Mouse (Mus musculus): ENCODE results near the gene Tspan4. TPM values are rescaled to one million over a fixed set of nuclear protein-coding genes. Genes with fewer than 3 reads are reported as not detected.

The Tspan4 gene
- polyA plus RNA-seq, 1 experiment from 2014 or later: 91.2 TPM

GRCm38 (mm10) chr7:141447110-141447991, 27.7 kb upstream of the Tspan4 start, which contains the start of gene Rplp2:
TSS of gene Rplp2 (plus strand) at chr7:141447370.
- 0% methylated on average over 63 of the region's 63 CpGs for WGBS
- Histone ChIP-seq H3K36me3 (ENCODE audit: control insufficient read depth, insufficient read depth, low read length) (peaks cover 22% of the 10 kb centered on the region), H3K4me3 (ENCODE audit: low read length) (peak within 1 kb of the TSS; percentile 73), H3K27ac (ENCODE audit: low read length) (peak within 1 kb of the TSS; percentile 91), H3K4me1 (replicated peaks; ENCODE audit: control insufficient read depth, insufficient read depth, low read length) (peaks cover 27% of the 10 kb centered on the region), H3K4me2 (ENCODE audit: low read depth, low read length) (peak within 1 kb of the TSS; percentile 84), H3K27me3 (ENCODE audit: control insufficient read depth, insufficient read depth, low read depth, low read length) (no peaks in the 10 kb centered on the region), H3K9me3 (ENCODE audit: control insufficient read depth, low read length) (no peaks in the 10 kb centered on the region), H3K9ac (ENCODE audit: low read length) (peak within 1 kb of the TSS; percentile 88)
- ATAC-seq (ENCODE audit: low read depth): peak; percentile 92

DNA sequence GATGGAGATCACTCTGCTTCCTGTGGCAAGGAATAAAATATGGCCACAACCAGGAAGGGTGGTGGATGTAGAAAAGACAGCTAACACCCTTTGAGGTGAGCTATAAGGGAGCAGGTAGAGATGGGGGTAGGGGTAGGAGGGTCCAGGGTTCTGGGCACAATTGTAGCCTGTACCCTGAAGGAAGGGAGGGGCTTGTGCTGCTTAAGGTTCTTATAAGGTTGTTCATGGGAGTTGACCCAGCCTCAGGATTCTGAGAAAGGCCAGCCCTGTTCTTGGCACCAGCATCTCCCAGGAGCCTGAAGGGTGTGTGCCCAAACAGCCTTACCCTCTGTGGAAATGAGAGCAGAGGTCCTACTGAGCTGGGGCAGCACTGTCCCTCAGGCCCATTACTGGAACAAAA, 23.1 kb upstream of the Tspan4 start:
- peaks cover 30% of the 10 kb centered on the region for H3K4me1 ChIP-seq (replicated peaks; ENCODE audit: control insufficient read depth, insufficient read depth, low read length)
- no peaks in the 10 kb centered on the region for H3K9me3 ChIP-seq (ENCODE audit: control insufficient read depth, low read length)
- H3K27me3 ChIP-seq (ENCODE audit: control insufficient read depth, insufficient read depth, low read depth, low read length): no peaks in the 10 kb centered on the region
- no peak overlapping the region for H3K27ac ChIP-seq (ENCODE audit: low read length)
- H3K4me2 ChIP-seq (ENCODE audit: low read depth, low read length): no peak overlapping the region
- ATAC-seq (ENCODE audit: low read depth): no peak
- no peak overlapping the region for H3K4me3 ChIP-seq (ENCODE audit: low read length)
- no peak overlapping the region for H3K9ac ChIP-seq (ENCODE audit: low read length)
- H3K36me3 ChIP-seq (ENCODE audit: control insufficient read depth, insufficient read depth, low read length): peaks cover 22% of the 10 kb centered on the region

- no peak overlapping the region for H3K9ac ChIP-seq (ENCODE audit: low read length)
- no peak overlapping the region for H3K27ac ChIP-seq (ENCODE audit: low read length)
- H3K4me1 ChIP-seq (replicated peaks; ENCODE audit: control insufficient read depth, insufficient read depth, low read length): peaks cover 24% of the 10 kb centered on the region
- H3K4me3 ChIP-seq (ENCODE audit: low read length): no peak overlapping the region
- no peaks in the 10 kb centered on the region for H3K27me3 ChIP-seq (ENCODE audit: control insufficient read depth, insufficient read depth, low read depth, low read length)
- WGBS: 52% methylated on average over 2 of the region's 2 CpGs
- no peaks in the 10 kb centered on the region for H3K9me3 ChIP-seq (ENCODE audit: control insufficient read depth, low read length)
- H3K36me3 ChIP-seq (ENCODE audit: control insufficient read depth, insufficient read depth, low read length): peaks cover 22% of the 10 kb centered on the region
- no peak overlapping the region for H3K4me2 ChIP-seq (ENCODE audit: low read depth, low read length)
- ATAC-seq (ENCODE audit: low read depth): no peak
These were observed 21.4 kb upstream of the Tspan4 start for GRCm38 (mm10) chr7:141453636-141454035.

GRCm38 (mm10) chr7:141454967-141455551, 20.0 kb upstream of the Tspan4 start, which contains the start of gene Pnpla2:
TSS of gene Pnpla2 (plus strand) at chr7:141455198.
- peak within 1 kb of the TSS; percentile 85 for H3K4me2 ChIP-seq (ENCODE audit: low read depth, low read length)
- H3K4me3 ChIP-seq (ENCODE audit: low read length): peak within 1 kb of the TSS; percentile 73
- H3K9me3 ChIP-seq (ENCODE audit: control insufficient read depth, low read length): no peaks in the 10 kb centered on the region
- WGBS: 0% methylated on average over 45 of the region's 45 CpGs
- H3K9ac ChIP-seq (ENCODE audit: low read length): peak within 1 kb of the TSS; percentile 78
- H3K4me1 ChIP-seq (replicated peaks; ENCODE audit: control insufficient read depth, insufficient read depth, low read length): peaks cover 20% of the 10 kb centered on the region
- H3K27ac ChIP-seq (ENCODE audit: low read length): peak within 1 kb of the TSS; percentile 86
- peaks cover 24% of the 10 kb centered on the region for H3K36me3 ChIP-seq (ENCODE audit: control insufficient read depth, insufficient read depth, low read length)
- peak; percentile 88 for ATAC-seq (ENCODE audit: low read depth)
- H3K27me3 ChIP-seq (ENCODE audit: control insufficient read depth, insufficient read depth, low read depth, low read length): no peaks in the 10 kb centered on the region

DNA sequence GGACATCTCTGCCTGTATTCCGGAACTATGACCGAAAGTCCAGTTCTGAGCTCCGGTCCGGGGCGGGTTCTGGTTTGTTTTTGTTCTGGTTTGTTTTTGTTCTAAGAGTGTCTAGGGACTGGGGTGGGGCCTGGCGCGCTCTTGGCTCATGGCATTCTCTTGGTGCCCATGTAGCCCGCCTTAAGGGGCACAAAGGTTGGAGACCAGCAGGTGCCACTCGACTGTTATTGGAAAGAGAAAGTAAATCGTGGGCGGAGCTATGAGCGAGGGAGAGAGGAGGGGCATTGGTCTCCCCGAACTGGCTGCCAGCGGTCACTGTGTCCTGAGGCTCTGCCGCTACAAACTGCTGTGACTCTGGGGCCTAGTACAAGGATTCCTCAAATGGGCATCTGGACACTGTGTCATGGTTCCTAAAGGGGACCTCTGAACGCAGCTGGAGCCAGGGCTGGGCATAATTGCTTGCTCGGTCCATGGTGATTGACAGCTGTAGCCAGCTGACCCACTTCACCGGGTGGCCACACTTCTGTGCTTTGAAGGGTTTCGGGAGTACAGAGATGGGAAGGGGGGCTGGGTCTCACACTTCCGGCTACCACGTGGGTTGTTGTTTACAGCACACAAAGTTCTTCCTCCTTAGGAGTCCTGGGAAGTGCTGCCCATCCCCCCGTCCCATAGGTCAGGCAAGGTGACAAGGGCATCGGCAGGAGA, 19.3 kb upstream of the Tspan4 start:
- Histone ChIP-seq H3K9ac (ENCODE audit: low read length) (peak overlapping the region; percentile 78), H3K4me3 (ENCODE audit: low read length) (peak overlapping the region; percentile 73), H3K27ac (ENCODE audit: low read length) (peak overlapping the region; percentile 86), H3K27me3 (ENCODE audit: control insufficient read depth, insufficient read depth, low read depth, low read length) (peaks cover 2% of the 10 kb centered on the region; the same call in 1 of the 2 replicates), H3K9me3 (ENCODE audit: control insufficient read depth, low read length) (no peaks in the 10 kb centered on the region), H3K36me3 (ENCODE audit: control insufficient read depth, insufficient read depth, low read length) (peaks cover 18% of the 10 kb centered on the region; the same call in 1 of the 2 replicates), H3K4me2 (ENCODE audit: low read depth, low read length) (peak overlapping the region; percentile 85), H3K4me1 (replicated peaks; ENCODE audit: control insufficient read depth, insufficient read depth, low read length) (peaks cover 27% of the 10 kb centered on the region)
- ATAC-seq (ENCODE audit: low read depth): peak; percentile 49
- WGBS: 1% methylated on average over 23 of the region's 23 CpGs

DNA sequence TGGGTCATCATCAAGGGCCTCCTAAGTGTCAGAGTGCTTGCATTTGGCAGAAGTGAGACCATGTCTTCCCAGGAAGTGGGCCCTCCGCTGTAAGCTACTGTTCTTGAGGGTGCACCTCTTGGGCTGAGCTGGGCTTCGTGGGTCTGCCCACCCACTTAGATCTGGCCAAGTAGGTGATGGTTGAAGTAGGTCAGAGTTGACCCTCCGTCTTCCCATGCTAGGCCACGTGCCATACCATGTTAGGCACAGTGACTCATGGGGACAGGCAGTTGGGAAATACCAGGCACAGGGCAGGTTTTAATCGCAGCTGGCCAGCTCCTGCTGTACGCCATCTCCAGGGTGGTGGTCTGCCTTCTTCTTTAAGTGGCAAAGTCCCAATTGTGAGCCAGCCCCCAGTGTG, 18.3 kb upstream of the Tspan4 start:
- Histone ChIP-seq H3K4me3 (ENCODE audit: low read length) (no peak overlapping the region), H3K27ac (ENCODE audit: low read length) (no peak overlapping the region), H3K36me3 (ENCODE audit: control insufficient read depth, insufficient read depth, low read length) (peaks cover 10% of the 10 kb centered on the region; the same call in 1 of the 2 replicates), H3K27me3 (ENCODE audit: control insufficient read depth, insufficient read depth, low read depth, low read length) (peaks cover 9% of the 10 kb centered on the region), H3K9me3 (ENCODE audit: control insufficient read depth, low read length) (no peaks in the 10 kb centered on the region), H3K4me2 (ENCODE audit: low read depth, low read length) (no peak overlapping the region), H3K9ac (ENCODE audit: low read length) (no peak overlapping the region), H3K4me1 (replicated peaks; ENCODE audit: control insufficient read depth, insufficient read depth, low read length) (peaks cover 36% of the 10 kb centered on the region)
- ATAC-seq (ENCODE audit: low read depth): no peak
- WGBS: 81% methylated on average over 6 of the region's 6 CpGs

- no peak for ATAC-seq (ENCODE audit: low read depth)
- Histone ChIP-seq H3K27me3 (ENCODE audit: control insufficient read depth, insufficient read depth, low read depth, low read length) (peaks cover 14% of the 10 kb centered on the region), H3K27ac (ENCODE audit: low read length) (no peak overlapping the region), H3K9me3 (ENCODE audit: control insufficient read depth, low read length) (no peaks in the 10 kb centered on the region), H3K9ac (ENCODE audit: low read length) (no peak overlapping the region), H3K36me3 (ENCODE audit: control insufficient read depth, insufficient read depth, low read length) (0 out of 2 replicates have a peak, but pooled peaks cover 6% of the 10 kb centered on the region), H3K4me3 (ENCODE audit: low read length) (no peak overlapping the region), H3K4me2 (ENCODE audit: low read depth, low read length) (no peak overlapping the region), H3K4me1 (replicated peaks; ENCODE audit: control insufficient read depth, insufficient read depth, low read length) (peaks cover 41% of the 10 kb centered on the region)
- 94% methylated on average over 14 of the region's 14 CpGs for WGBS
These were observed 17.8 kb upstream of the Tspan4 start for GRCm38 (mm10) chr7:141457236-141457635.

DNA sequence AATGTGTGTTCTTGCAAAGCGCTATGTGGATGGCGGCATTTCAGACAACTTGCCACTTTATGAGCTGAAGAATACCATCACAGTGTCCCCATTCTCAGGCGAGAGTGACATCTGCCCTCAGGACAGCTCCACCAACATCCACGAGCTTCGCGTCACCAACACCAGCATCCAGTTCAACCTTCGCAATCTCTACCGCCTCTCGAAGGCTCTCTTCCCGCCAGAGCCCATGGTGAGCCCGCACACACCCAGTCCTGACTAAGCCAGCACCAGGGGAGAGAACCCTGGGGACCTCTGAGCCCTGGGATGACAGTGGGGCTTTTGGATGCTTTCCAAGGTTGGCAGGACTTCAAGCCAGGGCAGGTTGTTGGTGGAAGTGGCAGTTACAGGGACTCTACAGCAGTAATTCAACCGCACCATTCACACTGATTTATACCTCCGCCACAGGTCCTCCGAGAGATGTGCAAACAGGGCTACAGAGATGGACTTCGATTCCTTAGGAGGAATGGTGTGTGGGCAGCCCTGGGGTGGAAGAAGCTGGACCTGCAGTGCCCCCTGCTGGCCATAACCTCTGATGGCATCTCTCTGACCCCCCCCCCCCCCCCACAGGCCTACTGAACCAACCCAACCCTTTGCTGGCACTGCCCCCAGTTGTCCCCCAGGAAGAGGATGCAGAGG, 16.9 kb upstream of the Tspan4 start:
- no peak for ATAC-seq (ENCODE audit: low read depth)
- whole genome bisulfite sequencing: 75% methylated on average over 15 of the region's 15 CpGs

More for the DNA sequence above, 16.9 kb upstream of the Tspan4 start:
- no peak overlapping the region for H3K9ac ChIP-seq (ENCODE audit: low read length)
- no peak overlapping the region for H3K27ac ChIP-seq (ENCODE audit: low read length)
- no peak overlapping the region for H3K4me3 ChIP-seq (ENCODE audit: low read length)
- no peaks in the 10 kb centered on the region for H3K9me3 ChIP-seq (ENCODE audit: control insufficient read depth, low read length)
- no peak overlapping the region for H3K4me2 ChIP-seq (ENCODE audit: low read depth, low read length)
- H3K4me1 ChIP-seq (replicated peaks; ENCODE audit: control insufficient read depth, insufficient read depth, low read length): peaks cover 44% of the 10 kb centered on the region
- H3K27me3 ChIP-seq (ENCODE audit: control insufficient read depth, insufficient read depth, low read depth, low read length): peaks cover 17% of the 10 kb centered on the region
- H3K36me3 ChIP-seq (ENCODE audit: control insufficient read depth, insufficient read depth, low read length): 0 out of 2 replicates have a peak, but pooled peaks cover 6% of the 10 kb centered on the region
